Mouse (Mus musculus) small intestine, adult 2 months (tissue): Measurements from ENCODE around the gene Mymk.

Experiments
- CTCF ChIP-seq: fragments of 200-500 bp; IDR thresholded peaks from 2 replicates; pipeline ENCODE4 v1.5.1; 2012; ENCODE audit warnings: low read depth, mild to moderate bottlenecking, control low read depth, inconsistent platforms, low read length, moderate library complexity, mixed read lengths; ENCODE audit not compliant: insufficient replicate concordance, insufficient read length; ENCODE audit errors: extremely low read depth
- POLR2A ChIP-seq: fragments of 200-500 bp; IDR thresholded peaks from 2 replicates; pipeline ENCODE4 v1.6.1; 2012; ENCODE audit warnings: low read depth, mild to moderate bottlenecking, control low read depth, inconsistent platforms, low read length, moderate library complexity

- no peak for TF ChIP-seq CTCF
- TF ChIP-seq POLR2A: no peak
Measured at GRCm38 (mm10) chr2:27070247-27070813, 1.6 kb downstream of the Mymk start.
